In genomic region chr10:62110504-62111206, GRCm38 (mm10) we compare ENCODE assay signal across 8 mouse cellular contexts. TPM values are rescaled to one million over a fixed set of nuclear protein-coding genes. Genes with fewer than 3 reads are reported as not detected.
DNase-seq lines count a peak whose midpoint lies in the region; ATAC-seq and TF ChIP-seq lines count a peak whose summit lies in the region.

No protein-coding gene starts in this region.

- peak; percentile 76 for TF ChIP-seq CTCF in heart, postnatal 0 days (IDR thresholded peaks at IDR 0.05; ENCODE audit: low read depth)

- no peaks in the 10 kb centered on the region for H3K9me3 ChIP-seq in forebrain, embryonic 13.5 days (replicated peaks)
- H3K9me3 ChIP-seq in heart, postnatal 0 days (replicated peaks; ENCODE audit: control insufficient read depth, low read length): no peaks in the 10 kb centered on the region
- H3K9me3 ChIP-seq in liver, embryonic 13.5 days (replicated peaks): no peaks in the 10 kb centered on the region
- no peaks in the 10 kb centered on the region for H3K9me3 ChIP-seq in neural tube, embryonic 11.5 days (ENCODE audit: control insufficient read depth, low read length)
- H3K9me3 ChIP-seq in stomach, embryonic 15.5 days: no peaks in the 10 kb centered on the region

- peak overlapping the region; percentile 80 for H3K9ac ChIP-seq in forebrain, embryonic 13.5 days
- H3K9ac ChIP-seq in heart, postnatal 0 days (replicated peaks; ENCODE audit: low read depth, low read length): no peak overlapping the region; the same call in 1 of the 2 replicates
- H3K9ac ChIP-seq in liver, embryonic 13.5 days: peak overlapping the region; percentile 50
- H3K9ac ChIP-seq in neural tube, embryonic 11.5 days (ENCODE audit: low read length): peak overlapping the region; percentile 76
- H3K9ac ChIP-seq in stomach, embryonic 15.5 days: peak overlapping the region; percentile 40; the same call in 1 of the 2 replicates

- peak overlapping the region; percentile 72 for H3K4me2 ChIP-seq in forebrain, embryonic 13.5 days
- peak overlapping the region; percentile 77 for H3K4me2 ChIP-seq in heart, postnatal 0 days (ENCODE audit: low read depth, low read length)
- peak overlapping the region; percentile 75 for H3K4me2 ChIP-seq in liver, embryonic 13.5 days
- peak overlapping the region; percentile 86 for H3K4me2 ChIP-seq in neural tube, embryonic 11.5 days (ENCODE audit: low read depth)
- H3K4me2 ChIP-seq in stomach, embryonic 15.5 days: peak overlapping the region; percentile 87

- peaks cover 28% of the 10 kb centered on the region for H3K4me1 ChIP-seq in forebrain, embryonic 13.5 days
- H3K4me1 ChIP-seq in heart, postnatal 0 days (ENCODE audit: control insufficient read depth, insufficient read depth): no peaks in the 10 kb centered on the region
- H3K4me1 ChIP-seq in liver, embryonic 13.5 days (replicated peaks): peaks cover 6% of the 10 kb centered on the region; the same call in 1 of the 2 replicates
- H3K4me1 ChIP-seq in neural tube, embryonic 11.5 days (ENCODE audit: control insufficient read depth, insufficient read depth, low read length): no peaks in the 10 kb centered on the region; the same call in 1 of the 2 replicates
- 0 out of 2 replicates have a peak, but pooled peaks cover 8% of the 10 kb centered on the region for H3K4me1 ChIP-seq in stomach, embryonic 15.5 days

- no peak for TF ChIP-seq EP300 in heart, postnatal 0 days (IDR thresholded peaks at IDR 0.05; ENCODE audit: low read depth)

- ATAC-seq in CD4-positive, CD25-positive, alpha-beta regulatory T cell, adult 4 months: peak; percentile 94
- peak; percentile 86 for ATAC-seq in forebrain, embryonic 13.5 days
- ATAC-seq in heart, postnatal 0 days (ENCODE audit: insufficient read depth, low read depth): peak; percentile 79
- ATAC-seq in liver, embryonic 13.5 days (ENCODE audit: low read depth): no peak
- peak; percentile 47; the same call in 1 of the 2 replicates for ATAC-seq in neural tube, embryonic 11.5 days (ENCODE audit: insufficient read depth, low FRiP score, low TSS enrichment)
- ATAC-seq in stomach, embryonic 15.5 days (ENCODE audit: insufficient read depth, low FRiP score, low read depth): peak; percentile 72

- H3K27ac ChIP-seq in forebrain, embryonic 13.5 days: no peak overlapping the region
- no peak overlapping the region for H3K27ac ChIP-seq in heart, postnatal 0 days (ENCODE audit: low read depth)
- H3K27ac ChIP-seq in liver, embryonic 13.5 days: no peak overlapping the region
- no peak overlapping the region for H3K27ac ChIP-seq in neural tube, embryonic 11.5 days (ENCODE audit: low read depth, low read length)
- H3K27ac ChIP-seq in stomach, embryonic 15.5 days: no peak overlapping the region

- peaks cover 15% of the 10 kb centered on the region; the same call in 1 of the 2 replicates for H3K36me3 ChIP-seq in forebrain, embryonic 13.5 days (ENCODE audit: poor library complexity, severe bottlenecking)
- no peaks in the 10 kb centered on the region for H3K36me3 ChIP-seq in heart, postnatal 0 days (replicated peaks; ENCODE audit: control insufficient read depth, insufficient read depth, low read length)
- H3K36me3 ChIP-seq in liver, embryonic 13.5 days: no peaks in the 10 kb centered on the region
- no peaks in the 10 kb centered on the region for H3K36me3 ChIP-seq in neural tube, embryonic 11.5 days (ENCODE audit: control insufficient read depth, insufficient read depth, low read length)
- H3K36me3 ChIP-seq in stomach, embryonic 15.5 days: no peaks in the 10 kb centered on the region

- DNase-seq in cerebellum, adult 11 months: peak; percentile 92
- peak; percentile 31 for DNase-seq in heart, postnatal 0 days (ENCODE audit: low spot score)
- DNase-seq in kidney, postnatal 36 days: peak; percentile 84 to 94
- peak; percentile 55 for DNase-seq in liver, embryonic 13.5 days
- peak; percentile 87 for DNase-seq in neural tube, embryonic 11.5 days (ENCODE audit: low spot score)

- H3K4me3 ChIP-seq in forebrain, embryonic 13.5 days: peak overlapping the region; percentile 66
- H3K4me3 ChIP-seq in heart, postnatal 0 days (ENCODE audit: low read depth, low read length): peak overlapping the region; percentile 50
- H3K4me3 ChIP-seq in liver, embryonic 13.5 days (replicated peaks): peak overlapping the region; percentile 58
- H3K4me3 ChIP-seq in neural tube, embryonic 11.5 days (ENCODE audit: low read depth, low read length): peak overlapping the region; percentile 59
- H3K4me3 ChIP-seq in stomach, embryonic 15.5 days (replicated peaks): peak overlapping the region; percentile 57

- WGBS in forebrain, embryonic 13.5 days: under 1% methylated on average over 56 of the region's 57 CpGs
- under 1% methylated on average over 55 of the region's 57 CpGs for WGBS in heart, postnatal 0 days
- WGBS in liver, embryonic 13.5 days (ENCODE audit: insufficient replicate concordance): under 1% methylated on average over 57 of the region's 57 CpGs
- under 1% methylated on average over 51 of the region's 57 CpGs for WGBS in neural tube, embryonic 11.5 days
- whole genome bisulfite sequencing in stomach, embryonic 15.5 days: under 1% methylated on average over 57 of the region's 57 CpGs

- peaks cover 9% of the 10 kb centered on the region; the same call in 1 of the 2 replicates for H3K27me3 ChIP-seq in forebrain, embryonic 13.5 days
- H3K27me3 ChIP-seq in heart, postnatal 0 days (ENCODE audit: control insufficient read depth, insufficient read depth, low read length): peaks cover 53% of the 10 kb centered on the region
- H3K27me3 ChIP-seq in liver, embryonic 13.5 days: peaks cover 55% of the 10 kb centered on the region
- peaks cover 19% of the 10 kb centered on the region for H3K27me3 ChIP-seq in neural tube, embryonic 11.5 days (ENCODE audit: control insufficient read depth, insufficient read depth, low read length)
- H3K27me3 ChIP-seq in stomach, embryonic 15.5 days (replicated peaks): no peaks in the 10 kb centered on the region; the same call in 1 of the 2 replicates

RNA-seq across cellular contexts. Expression of gene Neurog3, which starts 22.2 kb away (rescaled TPM):
- polyA plus RNA-seq in CD4-positive, CD25-positive, alpha-beta regulatory T cell, adult 4 months (2017; shearing (Covaris generic)): not detected
- polyA plus RNA-seq in forebrain, embryonic 13.5 days (2015; fragmentation: Nextera tagmentation; extraction: Ambion mirVana): 0.15 and 0.41 TPM in 2 replicates
- not detected in 2 replicates for total RNA-seq in heart, postnatal 0 days (2014; rRNA removed; ENCODE audit: low replicate concordance)
- not detected in 2 replicates for polyA plus RNA-seq in heart, postnatal 0 days (2015; fragmentation: Nextera tagmentation; extraction: Ambion mirVana)
- polyA plus RNA-seq in liver, embryonic 13.5 days (2015; fragmentation: Nextera tagmentation; extraction: Ambion mirVana): not detected in 2 replicates
- polyA plus RNA-seq in neural tube, embryonic 11.5 days (2014; fragmentation: Nextera tagmentation; extraction: Ambion mirVana): 11.2 and 14.7 TPM in 2 replicates
- 8.3 and 11.5 TPM in 2 replicates for polyA plus RNA-seq in stomach, embryonic 15.5 days (2015; fragmentation: Nextera tagmentation; extraction: Ambion mirVana)

RNA-seq across cellular contexts. Expression of gene Fam241b, which starts 33.1 kb away (rescaled TPM):
- 1 to 10 TPM; 5.8 to 6.8 TPM for polyA plus RNA-seq in CD4-positive, CD25-positive, alpha-beta regulatory T cell, adult 4 months (2017; shearing (Covaris generic))
- polyA plus RNA-seq in forebrain, embryonic 13.5 days (2015; fragmentation: Nextera tagmentation; extraction: Ambion mirVana): 92.5 and 96.1 TPM in 2 replicates
- total RNA-seq in heart, postnatal 0 days (2014; rRNA removed; ENCODE audit: low replicate concordance): not detected in 2 replicates
- polyA plus RNA-seq in heart, postnatal 0 days (2015; fragmentation: Nextera tagmentation; extraction: Ambion mirVana): 2.3 and 2.4 TPM in 2 replicates
- polyA plus RNA-seq in liver, embryonic 13.5 days (2015; fragmentation: Nextera tagmentation; extraction: Ambion mirVana): 1.0 and 1.1 TPM in 2 replicates
- 9.5 and 10.9 TPM in 2 replicates for polyA plus RNA-seq in neural tube, embryonic 11.5 days (2014; fragmentation: Nextera tagmentation; extraction: Ambion mirVana)
- polyA plus RNA-seq in stomach, embryonic 15.5 days (2015; fragmentation: Nextera tagmentation; extraction: Ambion mirVana): 24.2 and 27.4 TPM in 2 replicates

Comparison
In these comparisons a context has a peak if more than half of its experiments do, and no peak if none do; other contexts are left out.
1. DNase-seq: peak in every context shown above with its lines; median percentile 92 in cerebellum, adult 11 months; 89 in kidney, postnatal 36 days; 87 in neural tube, embryonic 11.5 days; 55 in liver, embryonic 13.5 days; 31 in heart, postnatal 0 days.